Mouse (Mus musculus): ENCODE results near the gene Mybpc1.

- no peak for TF ChIP-seq MAX (IDR thresholded peaks at IDR 0.05; ENCODE audit: low read length)
- no peak for TF ChIP-seq HCFC1 (IDR thresholded peaks at IDR 0.05; ENCODE audit: low read depth, low read length)
Observed at GRCm38 (mm10) chr10:88507691-88508143, 97.2 kb downstream of the Mybpc1 start.
